ENCODE assay signal across 12 mouse cellular contexts in the genomic region with DNA sequence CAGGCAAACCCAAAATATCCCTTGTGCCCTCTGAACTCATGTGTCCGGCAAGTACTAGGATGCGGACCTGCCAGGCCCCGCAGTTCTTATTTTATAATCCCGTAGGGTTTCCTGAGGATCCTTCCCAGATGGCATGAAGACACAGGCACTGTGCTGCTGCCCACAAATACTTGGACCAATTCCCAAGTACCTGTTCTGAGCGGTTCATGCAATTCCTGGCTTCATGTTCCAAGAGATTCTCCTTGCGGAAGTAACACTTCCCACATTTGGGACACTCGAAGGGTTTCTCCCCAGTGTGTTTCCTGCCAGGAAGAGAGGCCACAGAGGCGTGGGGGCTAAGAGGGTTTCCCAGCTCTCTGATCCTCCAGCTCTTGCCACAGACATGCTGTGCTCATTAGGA.
"Had no signal": no experiment of that assay in that cellular context is flagged by ENCODE, and none has a peak within 500 bp of the region (broad histone marks: within the 10 kb centered on the region; RNA-seq: fewer than 3 reads in every experiment).

No protein-coding gene starts in this region.

- H3K9ac ChIP-seq: liver, embryonic 13.5 days; liver, postnatal 0 days; lung, embryonic 15.5 days; midbrain, embryonic 13.5 days; stomach, embryonic 15.5 days had no signal

- H3K4me3 ChIP-seq: left cerebral cortex, adult 2 months; liver, embryonic 13.5 days; lung, embryonic 15.5 days; midbrain, embryonic 13.5 days; stomach, embryonic 15.5 days had no signal

- ATAC-seq: liver, postnatal 0 days; midbrain, embryonic 13.5 days had no signal

- H3K27me3 ChIP-seq: liver, embryonic 13.5 days; lung, embryonic 15.5 days; midbrain, embryonic 13.5 days; stomach, embryonic 15.5 days had no signal

- H3K9me3 ChIP-seq: liver, embryonic 13.5 days; lung, embryonic 15.5 days; midbrain, embryonic 13.5 days; stomach, embryonic 15.5 days had no signal

- DNase-seq: kidney, adult 8-10 months; kidney, postnatal 25 days; liver; liver, embryonic 13.5 days; liver, postnatal 0 days; lung, postnatal 36 days; thymus, adult 2 months; thymus, postnatal 25 days had no signal

- H3K27ac ChIP-seq: left cerebral cortex, adult 2 months; liver, embryonic 13.5 days; midbrain, embryonic 13.5 days; stomach, embryonic 15.5 days had no signal

- H3K4me2 ChIP-seq: liver, embryonic 13.5 days; lung, embryonic 15.5 days; midbrain, embryonic 13.5 days; stomach, embryonic 15.5 days had no signal
